Mouse (Mus musculus) ES-Bruce4 (cell line): ENCODE data around the gene Nup205.
A peak's percentile ranks its signal among the peaks of the same experiment; 100 is the strongest.

ENCODE experiments used
- CTCF ChIP-seq: IDR thresholded peaks from one replicate; pipeline ENCODE4 v1.8.1; 2011; ENCODE audit warnings: low read depth, low read length
- EP300 ChIP-seq: IDR thresholded peaks from 2 replicates; pipeline ENCODE4 v1.6.1; 2011; ENCODE audit warnings: low read depth, low read length; ENCODE audit not compliant: insufficient read depth
- POLR2A ChIP-seq: IDR thresholded peaks from one replicate; pipeline ENCODE4 v1.8.1; 2011; ENCODE audit warnings: low read length; ENCODE audit not compliant: insufficient read depth

DNA sequence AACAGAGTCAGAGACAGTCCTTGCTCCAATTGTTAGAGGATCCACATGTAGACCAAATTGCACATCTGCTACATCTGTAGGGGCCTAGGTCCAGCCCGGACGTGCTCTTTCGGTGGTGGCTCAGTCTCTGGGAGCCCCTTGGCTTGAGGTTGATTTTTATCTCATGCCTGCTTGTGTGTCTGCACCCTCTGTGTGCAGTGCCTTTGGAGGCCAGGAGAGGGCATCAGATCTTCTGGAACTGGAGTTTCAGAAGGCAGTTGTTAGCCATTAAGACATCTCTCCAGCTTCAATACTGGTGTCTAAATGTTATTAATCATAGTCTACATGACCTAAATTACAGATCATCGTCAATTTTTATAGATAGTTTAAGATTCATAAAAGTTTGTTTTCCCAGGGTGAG lies 66.0 kb downstream of the Nup205 start:
- peak; percentile 18 for TF ChIP-seq CTCF
- TF ChIP-seq EP300 = no peak
- TF ChIP-seq POLR2A = no peak
